Mouse (Mus musculus) heart, postnatal 0 days (tissue): ENCODE data around the gene Keg1.

Experiments
- CTCF ChIP-seq: IDR thresholded peaks from 2 replicates; pipeline ENCODE4 v1.5.1; 2016; ENCODE audit warnings: antibody characterized with exemption, control low read depth, low read depth
- EP300 ChIP-seq: IDR thresholded peaks from 2 replicates; pipeline ENCODE4 v1.6.1; 2016; ENCODE audit warnings: antibody characterized with exemption, low read depth

- TF ChIP-seq CTCF (no peak), EP300 (no peak)
Measured at GRCm38 (mm10) chr19:12696221-12696620, 635 bp downstream of the Keg1 start.
